Comparison of ENCODE assay signal across 7 mouse cellular contexts in genomic region chr19:57364942-57365673, GRCm38 (mm10). TPM values are rescaled to one million over a fixed set of nuclear protein-coding genes. Genes with fewer than 3 reads are reported as not detected.
DNase-seq lines count a peak whose midpoint lies in the region; ATAC-seq lines count a peak whose summit lies in the region.

No protein-coding gene starts in this region.

- no peaks in the 10 kb centered on the region for H3K9me3 ChIP-seq in stomach, embryonic 15.5 days

- peak overlapping the region; percentile 39 for H3K4me2 ChIP-seq in stomach, embryonic 15.5 days

- H3K9ac ChIP-seq in stomach, embryonic 15.5 days, result no peak overlapping the region

- H3K4me1 ChIP-seq in stomach, embryonic 15.5 days, result peaks cover 51% of the 10 kb centered on the region

- no peak for ATAC-seq in stomach, embryonic 15.5 days (ENCODE audit: insufficient read depth, low FRiP score, low read depth)

- DNase-seq in ES-CJ7 (ENCODE audit: low read depth, low spot score), result peak; percentile 9
- DNase-seq in adrenal gland, postnatal 14 days, result peak; percentile 69
- DNase-seq in heart, adult 9 months (ENCODE audit: low spot score in 2 of 2), result peak; percentile 67 to 74
- DNase-seq in kidney, postnatal 14 days, result peak; percentile 82
- DNase-seq in layer of hippocampus, adult 9-11 months, result no peak
- no peak for DNase-seq in right cerebral cortex, postnatal 14 days

- no peak overlapping the region for H3K4me3 ChIP-seq in stomach, embryonic 15.5 days (replicated peaks)

- peak overlapping the region; percentile 65 for H3K27ac ChIP-seq in stomach, embryonic 15.5 days

- peaks cover 4% of the 10 kb centered on the region for H3K36me3 ChIP-seq in stomach, embryonic 15.5 days

- 26% methylated on average over 11 of the region's 11 CpGs for WGBS in stomach, embryonic 15.5 days

- H3K27me3 ChIP-seq in stomach, embryonic 15.5 days (replicated peaks), result no peaks in the 10 kb centered on the region

RNA-seq across cellular contexts. Expression of gene Fam160b1, which starts 4.6 kb away (rescaled TPM):
- 21.3 and 24.4 TPM in 2 replicates for total RNA-seq in adrenal gland, postnatal 14 days (2021)
- polyA plus RNA-seq in stomach, embryonic 15.5 days (2015; fragmentation: Nextera tagmentation; extraction: Ambion mirVana), result 13.9 and 14.3 TPM in 2 replicates

RNA-seq across cellular contexts. Expression of gene Ablim1, which starts 50.4 kb away (rescaled TPM):
- total RNA-seq in adrenal gland, postnatal 14 days (2021), result 68.8 and 95.8 TPM in 2 replicates
- 41.0 and 41.2 TPM in 2 replicates for polyA plus RNA-seq in stomach, embryonic 15.5 days (2015; fragmentation: Nextera tagmentation; extraction: Ambion mirVana)

Comparison
In these comparisons a context has a peak if more than half of its experiments do, and no peak if none do; other contexts are left out.
1. DNase-seq: peak in ES-CJ7 (single experiment), adrenal gland, postnatal 14 days (single experiment), heart, adult 9 months (2 of 2) and kidney, postnatal 14 days (single experiment); none in layer of hippocampus, adult 9-11 months (single experiment) and right cerebral cortex, postnatal 14 days (single experiment).